Mouse (Mus musculus) embryo, embryonic 9.5 days (tissue): ENCODE results near the gene Tom1l1.

Source experiments
- DNase-seq: peaks from one replicate; pipeline ENCODE4 v3.0.0-alpha.2; 2017; ENCODE audit errors: extremely low spot score

Tom1l1 gene

DNA sequence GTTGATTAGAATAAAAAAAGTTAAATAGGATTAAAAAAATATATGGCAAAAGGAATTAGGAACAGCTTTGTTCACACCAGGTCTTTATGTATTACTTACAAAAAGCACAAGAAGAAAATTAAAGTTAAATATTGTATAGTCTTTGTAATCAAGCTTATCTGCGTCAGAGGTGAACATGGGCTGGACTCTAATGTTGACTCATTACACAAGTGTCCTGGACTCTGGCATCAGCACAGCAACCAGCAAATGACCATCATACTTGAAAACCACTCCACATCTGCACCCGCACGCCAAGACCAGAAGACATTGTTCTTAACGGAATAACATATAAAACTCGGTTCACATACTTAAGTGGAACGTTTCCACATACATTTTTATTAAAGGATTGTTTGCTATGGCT lies 20.8 kb downstream of the Tom1l1 start:
- no peak for DNase-seq

DNA sequence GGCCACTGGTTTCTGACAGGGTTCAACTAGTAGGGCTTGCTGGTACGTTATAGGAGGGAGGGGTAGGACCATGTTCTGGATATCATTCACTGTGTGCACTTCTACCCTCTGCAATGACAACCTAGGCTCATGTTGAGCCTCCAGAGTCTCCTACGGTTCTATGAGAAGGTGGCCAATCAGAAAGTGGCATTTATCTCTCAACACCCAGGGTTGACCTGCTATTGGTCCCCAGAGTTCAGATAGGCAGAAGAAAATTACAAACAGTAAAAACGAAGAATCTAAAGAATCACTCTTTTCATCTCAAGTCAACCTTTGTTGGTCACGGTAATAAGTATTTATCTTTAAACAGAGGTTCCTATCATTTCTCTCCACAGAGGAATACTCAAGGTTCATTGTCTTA lies 21.2 kb downstream of the Tom1l1 start:
- no peak for DNase-seq

DNA sequence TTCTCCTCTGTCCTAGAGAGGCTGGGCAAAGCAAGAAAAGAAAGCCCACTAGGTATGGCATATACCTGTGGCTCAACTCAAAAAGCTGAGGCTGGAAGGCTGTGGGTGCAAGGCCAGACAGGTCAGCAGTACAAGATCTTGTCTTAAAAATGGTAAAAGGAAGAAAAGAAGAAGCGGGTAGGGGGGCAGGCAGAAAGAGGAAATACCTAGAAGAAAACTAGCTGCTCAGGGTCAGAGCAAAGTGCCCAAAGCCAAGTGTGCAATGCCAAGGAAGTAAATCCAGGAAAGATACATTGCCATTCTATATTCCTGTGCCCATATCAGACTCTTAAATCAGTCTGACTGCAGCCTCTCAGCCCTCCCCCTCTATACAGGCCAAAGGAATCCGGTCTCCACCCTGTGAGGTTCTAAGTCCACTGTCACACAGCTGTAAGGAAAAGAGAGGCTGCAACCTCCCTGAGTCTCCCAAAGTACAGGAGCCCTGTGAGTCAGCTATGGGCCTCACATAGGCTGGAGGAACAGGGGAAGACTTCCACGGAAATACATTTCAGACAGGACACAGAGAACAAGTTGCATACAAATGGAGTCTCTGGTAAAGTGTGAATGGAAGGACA lies 21.9 kb downstream of the Tom1l1 start:
- DNase-seq = no peak

DNA sequence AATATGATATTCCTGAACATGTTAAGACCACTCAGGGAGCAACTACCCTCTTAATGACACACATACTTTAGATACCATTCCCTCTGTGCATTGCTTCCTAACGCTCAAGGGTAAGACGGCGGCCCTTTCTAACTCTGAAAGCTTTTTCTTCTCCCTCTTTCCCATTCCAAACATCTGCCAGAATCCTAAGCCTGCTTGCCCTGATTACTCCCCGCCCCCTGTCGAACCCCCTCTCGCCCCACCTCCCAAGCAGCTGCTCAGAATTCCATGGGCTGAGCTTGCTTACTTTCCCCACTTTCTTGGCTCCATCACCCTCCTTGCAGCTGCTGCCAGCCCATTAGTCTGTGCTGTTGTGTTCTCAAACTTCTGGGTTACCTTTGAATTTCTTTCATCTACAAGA lies 23.0 kb downstream of the Tom1l1 start:
- DNase-seq = peak; percentile 45

DNA sequence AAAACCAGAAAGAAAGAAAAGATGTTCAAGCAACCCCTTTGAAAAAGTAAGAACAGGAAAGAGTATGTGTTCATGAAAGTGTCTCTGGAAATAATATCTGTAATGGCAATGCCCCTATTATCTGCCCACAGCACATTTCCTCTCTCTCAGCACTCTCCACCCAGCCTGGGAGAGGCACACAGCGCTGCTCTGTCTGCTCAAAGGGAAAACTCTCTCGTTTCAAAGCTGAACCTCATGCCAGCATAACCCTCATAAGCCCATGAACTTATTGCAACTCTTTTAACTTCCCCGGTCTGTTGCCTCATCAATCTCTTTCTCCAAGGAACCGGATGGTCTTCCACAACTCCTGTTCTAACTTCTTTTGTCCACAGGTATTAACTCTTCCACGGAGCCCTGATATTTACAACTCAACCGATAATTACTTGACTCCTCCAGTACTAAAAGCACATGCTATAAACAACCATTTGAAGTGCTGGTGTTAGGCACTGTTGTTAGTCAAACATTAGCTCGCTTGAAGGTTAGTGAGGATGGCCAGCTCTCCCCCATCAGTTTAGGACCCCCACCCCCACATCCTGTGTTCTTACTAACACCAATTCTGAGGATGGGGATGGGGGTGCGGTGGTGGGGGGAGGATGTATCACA lies 23.7 kb downstream of the Tom1l1 start:
- no peak for DNase-seq

DNA sequence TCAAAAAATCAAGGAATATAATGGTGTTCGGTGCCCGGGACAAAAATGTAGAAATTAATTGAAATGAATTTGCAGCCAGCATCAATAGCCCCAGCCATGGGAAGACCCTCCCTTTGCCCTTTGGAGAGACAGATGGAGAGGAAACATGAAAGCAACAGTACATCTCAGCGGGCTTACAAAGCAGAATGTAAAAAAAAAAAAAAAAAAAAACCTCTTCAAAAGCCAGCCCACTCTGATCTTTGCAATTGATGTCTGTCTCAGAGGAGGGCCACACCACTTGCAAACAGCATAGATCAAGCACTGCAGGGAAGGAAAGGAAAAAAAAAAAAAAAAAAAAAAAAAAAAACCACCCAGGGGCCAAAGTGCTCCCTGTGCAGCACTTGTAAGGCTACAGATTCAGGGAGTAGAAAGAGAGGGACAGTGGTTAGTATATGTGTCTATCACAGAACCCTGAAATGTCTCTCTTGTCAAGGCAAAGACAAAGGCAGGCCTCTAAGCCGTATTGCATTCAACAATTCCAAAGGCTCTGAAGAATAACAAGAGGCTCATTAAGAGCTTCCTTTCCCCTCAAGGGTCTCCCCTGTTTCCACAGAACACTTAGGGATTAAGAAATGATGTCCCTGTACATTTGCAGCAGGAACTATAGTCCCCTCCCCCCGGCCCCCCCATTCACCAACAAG lies 24.4 kb downstream of the Tom1l1 start:
- peak; percentile 31 for DNase-seq

DNA sequence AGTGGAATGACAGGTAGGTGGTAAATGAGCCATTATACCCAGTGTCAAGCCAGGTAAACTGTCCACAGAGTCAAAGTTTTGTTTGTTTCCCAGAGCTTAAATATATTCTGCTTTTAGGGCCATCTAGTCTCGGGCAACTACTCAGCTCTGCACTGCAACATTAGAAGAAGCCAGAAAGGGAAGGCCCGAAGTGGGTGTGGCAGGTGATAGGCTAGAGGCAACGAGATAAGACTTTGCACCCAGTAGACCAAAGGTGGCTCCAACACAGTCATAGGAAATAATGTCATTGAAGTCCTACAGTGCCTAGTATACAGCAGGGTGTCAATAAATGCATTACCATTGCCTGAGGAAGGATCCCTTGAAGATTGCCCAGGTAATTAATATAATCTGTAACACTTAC lies 25.1 kb downstream of the Tom1l1 start:
- DNase-seq = no peak

DNA sequence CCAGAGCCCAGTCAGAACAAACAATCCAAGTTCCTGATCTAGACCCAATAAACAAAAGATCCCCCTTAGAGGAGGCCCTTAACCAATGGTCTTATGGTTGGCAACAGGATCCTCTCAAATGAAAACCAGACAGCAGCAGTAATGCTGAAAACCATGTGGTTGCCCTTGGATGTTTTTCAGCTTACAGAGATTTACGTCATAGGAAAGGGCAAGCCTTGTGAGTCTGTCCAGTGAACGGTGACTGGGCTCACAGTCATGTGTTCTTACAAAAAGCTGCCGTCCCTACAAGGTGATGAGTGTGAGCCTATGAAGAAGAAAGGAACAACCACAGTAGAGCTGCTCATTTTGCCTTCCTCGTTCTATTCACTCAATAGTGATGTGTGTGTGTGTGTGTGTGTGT lies 27.5 kb downstream of the Tom1l1 start:
- no peak for DNase-seq

DNA sequence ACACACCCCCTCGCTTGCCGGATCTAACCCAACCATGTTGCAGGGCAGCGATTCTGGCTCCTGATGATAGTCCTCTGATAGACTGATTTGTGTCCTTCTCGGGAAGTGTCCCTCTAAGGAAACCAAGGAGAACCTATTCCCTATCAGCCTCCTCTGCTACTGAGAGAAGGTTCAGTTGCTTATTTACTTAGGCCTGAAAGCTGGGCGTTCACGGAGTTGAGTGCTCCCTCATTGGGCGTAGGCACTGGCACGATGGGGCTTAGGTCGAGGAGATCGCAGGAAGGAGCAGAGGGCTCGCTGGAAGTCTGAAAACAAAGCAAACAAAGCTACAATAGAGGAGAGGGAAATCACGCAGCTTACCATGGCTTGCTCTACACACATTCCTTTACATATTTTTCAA lies 30.6 kb downstream of the Tom1l1 start:
- no peak for DNase-seq

DNA sequence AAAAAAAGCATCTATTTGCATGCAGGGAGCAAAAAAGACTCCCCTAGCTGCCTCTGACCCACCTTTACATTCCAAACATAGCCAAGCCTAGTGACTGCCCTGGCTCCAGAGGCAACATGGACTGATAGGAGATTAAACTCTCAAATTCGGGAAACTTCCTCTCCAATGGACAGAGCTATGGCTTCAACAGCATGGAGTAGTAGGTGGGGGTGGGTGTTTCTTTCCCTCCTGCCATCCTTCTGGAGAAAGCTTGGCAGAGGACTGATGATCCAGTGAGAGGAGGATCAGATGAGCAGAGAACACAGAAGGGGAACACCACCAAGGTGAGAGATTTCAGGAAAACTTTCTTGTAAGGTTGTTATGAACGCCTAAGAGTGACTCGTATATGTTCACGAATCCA lies 35.6 kb downstream of the Tom1l1 start:
- DNase-seq = no peak

DNA sequence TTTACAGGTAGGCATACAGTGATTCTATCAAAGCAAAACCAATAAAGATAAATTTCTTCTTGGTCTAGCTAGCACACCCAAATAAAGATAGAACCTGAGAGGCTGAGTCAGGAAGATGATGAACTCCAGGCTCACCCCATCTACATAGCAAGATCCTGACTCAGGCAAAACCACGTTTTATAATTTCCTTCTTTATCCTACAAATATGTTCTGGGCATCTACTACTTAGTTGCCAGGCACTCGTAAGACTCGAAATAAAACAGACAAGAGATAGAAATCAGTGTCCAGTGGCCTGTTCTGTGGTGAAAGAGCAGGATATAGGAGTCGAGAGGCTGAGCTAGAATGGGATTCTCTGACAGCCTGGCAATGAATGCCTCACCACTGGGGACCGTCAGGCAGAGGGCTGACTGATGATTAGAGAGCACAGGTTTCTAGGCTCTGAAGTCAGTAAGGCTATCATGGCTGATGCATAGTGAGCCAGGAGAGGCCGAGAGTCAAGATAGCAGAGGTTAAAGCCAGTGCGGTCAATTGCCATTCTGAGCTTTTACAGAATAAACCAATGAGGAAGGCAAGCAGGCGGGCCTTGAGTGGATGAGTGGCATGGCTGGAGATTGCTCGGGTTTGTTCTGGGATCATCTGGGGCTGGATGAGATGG lies 37.8 kb downstream of the Tom1l1 start:
- no peak for DNase-seq

DNA sequence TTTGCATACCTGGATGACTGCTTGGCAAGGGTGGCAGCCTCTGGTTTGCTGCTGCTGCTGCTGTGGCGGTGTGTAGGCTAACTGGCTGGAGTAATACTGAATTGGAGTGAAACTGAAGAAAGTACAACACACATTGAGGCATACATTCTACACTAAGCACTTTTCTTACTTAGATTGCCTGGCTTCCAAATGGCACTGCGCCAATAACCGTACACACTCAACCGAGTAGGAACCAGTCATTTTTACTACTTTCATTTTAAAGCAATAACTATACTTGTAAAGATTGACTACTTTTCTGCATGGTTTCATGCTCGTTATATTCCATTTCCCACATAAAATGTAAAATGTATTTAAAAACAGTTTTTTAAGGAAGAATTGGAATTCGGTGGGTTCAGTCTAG lies 38.4 kb downstream of the Tom1l1 start:
- DNase-seq = no peak

DNA sequence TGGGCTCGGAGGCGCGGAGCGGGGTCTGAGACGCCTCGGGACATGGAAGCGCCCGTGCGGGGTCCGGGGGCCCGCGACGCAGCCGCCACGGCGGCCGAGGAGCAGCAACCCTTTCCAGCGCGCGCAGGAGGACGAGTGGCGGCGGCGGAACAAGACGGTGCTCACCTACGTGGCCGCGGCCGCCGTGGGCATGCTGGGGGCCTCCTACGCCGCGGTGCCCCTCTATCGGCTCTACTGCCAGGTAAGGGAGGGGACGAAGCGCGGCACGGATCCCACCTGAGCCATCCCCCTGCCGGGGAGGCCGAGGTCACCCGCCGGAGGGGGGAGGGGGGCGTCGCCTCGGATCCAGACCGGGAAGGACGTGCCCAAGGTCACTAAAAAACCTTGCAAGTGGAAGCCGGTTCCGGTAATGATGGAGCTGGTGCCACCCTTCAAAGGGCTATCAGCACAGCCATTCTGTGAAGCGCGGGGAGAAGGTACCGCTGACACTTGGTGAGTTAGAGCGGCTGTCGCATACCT lies 49.8 kb downstream of the Tom1l1 start:
- DNase-seq = no peak

DNA sequence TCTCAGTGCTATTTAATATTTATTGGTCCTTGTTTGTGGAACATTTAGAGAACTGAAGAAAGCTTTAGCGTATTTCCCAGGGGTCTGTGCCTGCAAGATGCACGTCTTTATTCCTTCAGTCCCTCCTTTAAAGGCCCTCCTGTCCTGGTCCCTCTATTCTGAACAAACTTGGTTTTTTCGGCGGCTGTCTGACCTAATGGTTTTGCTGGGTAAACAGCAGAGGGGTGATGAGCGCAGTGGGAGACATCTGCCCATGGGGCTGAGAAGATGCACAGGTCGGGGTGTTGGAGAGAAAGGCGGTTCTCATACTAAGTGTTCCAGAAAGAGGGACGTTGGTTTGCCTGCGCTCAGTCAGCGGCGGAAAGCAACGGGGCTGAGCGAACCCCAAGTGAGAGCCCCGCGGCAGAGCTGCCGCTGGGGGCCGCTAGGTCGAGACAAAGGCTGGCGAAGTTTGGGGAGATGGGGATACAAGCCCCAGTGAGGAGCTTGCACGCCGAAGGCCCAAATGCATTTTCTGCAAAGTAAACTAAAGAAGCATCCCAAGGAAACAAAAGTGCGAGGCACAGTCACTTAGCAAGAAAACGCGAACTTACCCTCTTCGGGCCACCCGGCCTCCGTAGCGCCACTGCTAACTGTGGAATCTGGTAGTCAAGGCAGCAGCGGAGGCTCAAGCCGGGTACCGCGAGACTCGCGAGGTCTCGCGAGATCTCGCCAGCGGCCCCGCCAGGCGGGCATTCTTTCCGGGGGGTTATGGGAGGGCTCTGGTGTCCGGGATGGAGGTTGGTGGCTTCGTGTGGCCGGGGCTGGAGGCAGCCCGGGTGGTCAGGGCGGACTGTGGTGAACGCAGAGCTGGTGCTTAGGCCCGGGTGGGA lies 50.5 kb downstream of the Tom1l1 start, which contains the start of the genes Stxbp4 and Cox11:
Gene Stxbp4, minus strand, starts transcription at position 645 of the 872 bp plus-strand sequence.
Gene Cox11, plus strand, starts transcription at position 734 of the 872 bp plus-strand sequence.
- DNase-seq = peak; percentile 95

DNA sequence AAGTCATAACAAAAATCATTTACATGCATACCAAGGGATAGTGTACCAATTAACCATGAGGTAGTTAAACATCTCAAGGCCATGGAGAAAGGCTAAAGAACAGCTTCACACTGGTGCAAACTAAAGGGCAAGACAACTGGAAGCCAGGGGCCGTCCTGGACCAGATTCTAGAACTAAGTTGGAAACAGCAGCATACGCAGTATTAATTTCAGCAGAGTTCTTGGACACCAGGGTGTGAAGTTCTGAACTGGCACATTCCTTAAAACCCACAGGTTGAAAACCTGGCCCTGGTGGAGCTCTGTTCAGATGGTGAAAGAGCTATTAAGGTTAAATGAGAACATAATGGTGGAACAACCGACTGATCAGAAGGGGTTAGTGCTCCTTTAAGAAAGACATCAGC lies 53.5 kb downstream of the Tom1l1 start:
- no peak for DNase-seq

DNA sequence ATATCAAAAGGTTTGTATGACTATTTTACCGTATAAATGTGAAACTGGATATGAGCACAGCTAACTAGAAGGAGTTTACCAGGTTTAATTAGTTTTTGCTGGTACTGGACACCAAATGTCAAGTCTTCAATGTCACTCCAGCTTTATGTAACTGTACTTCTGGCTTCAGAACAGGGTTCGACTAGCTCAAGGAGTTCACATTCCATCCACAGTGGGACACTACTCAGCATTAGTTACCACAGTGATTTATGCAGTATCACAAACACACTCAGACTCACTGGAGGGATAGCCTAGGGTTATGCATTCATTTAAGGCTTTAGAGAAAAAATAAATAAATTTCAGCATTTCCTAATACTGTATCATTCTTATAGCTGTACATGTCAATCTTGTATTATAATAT lies 55.7 kb downstream of the Tom1l1 start:
- no peak for DNase-seq

DNA sequence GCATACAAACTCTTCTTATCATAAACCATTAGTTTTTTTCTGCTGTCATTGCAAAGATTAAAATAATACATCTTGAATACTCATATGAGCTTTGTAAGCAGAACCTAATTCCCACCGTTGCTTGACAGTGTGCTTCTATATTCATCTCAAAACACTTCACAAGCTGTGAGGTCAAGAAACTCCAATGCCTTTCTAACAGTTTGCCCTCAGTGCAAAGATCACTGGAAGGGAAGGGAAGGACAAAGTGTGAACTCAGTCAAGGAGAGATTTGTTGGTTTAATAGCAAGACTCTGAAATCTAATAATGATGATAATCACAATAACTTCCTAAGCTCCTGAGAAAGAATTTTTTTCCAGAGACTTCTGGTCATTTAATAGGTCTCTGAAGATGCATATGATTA lies 60.4 kb downstream of the Tom1l1 start:
- DNase-seq = no peak

DNA sequence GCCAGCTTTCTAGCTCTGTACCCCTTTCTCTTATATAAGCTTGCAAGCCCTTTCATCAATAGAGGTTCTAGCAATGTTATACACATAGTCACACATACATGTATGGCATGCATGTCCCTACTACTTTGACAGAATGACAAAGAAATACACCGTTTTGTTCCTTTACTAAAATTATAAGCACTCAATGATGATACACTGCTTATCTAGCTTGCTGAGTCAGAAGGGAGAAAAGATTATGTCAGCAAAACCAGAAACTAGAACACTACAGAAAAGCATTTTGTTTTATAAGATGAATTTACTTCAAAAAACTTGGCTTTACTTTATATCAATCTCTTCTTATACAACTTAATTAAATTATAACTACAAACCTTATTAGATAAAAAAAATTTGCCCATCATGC lies 63.0 kb downstream of the Tom1l1 start:
- no peak for DNase-seq

DNA sequence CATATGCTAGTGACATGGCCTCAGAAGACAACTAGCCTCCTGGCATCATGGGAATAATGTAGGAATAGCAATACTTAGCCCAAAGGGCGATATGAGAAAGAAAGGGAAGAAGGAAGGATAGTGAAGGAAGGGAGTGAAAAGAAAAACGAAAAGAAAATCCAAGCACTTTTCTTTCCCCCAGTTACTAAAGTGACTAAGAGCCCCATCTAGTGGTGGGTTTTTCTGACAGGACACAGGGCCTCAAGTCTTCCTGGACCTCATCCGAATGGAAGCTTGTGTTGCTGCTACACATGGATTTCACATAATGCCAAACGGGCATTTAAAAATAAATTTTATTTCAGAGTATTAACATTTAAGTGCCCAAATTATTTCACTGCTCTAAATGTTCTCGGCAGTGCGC lies 64.7 kb downstream of the Tom1l1 start:
- DNase-seq = peak; percentile 21

DNA sequence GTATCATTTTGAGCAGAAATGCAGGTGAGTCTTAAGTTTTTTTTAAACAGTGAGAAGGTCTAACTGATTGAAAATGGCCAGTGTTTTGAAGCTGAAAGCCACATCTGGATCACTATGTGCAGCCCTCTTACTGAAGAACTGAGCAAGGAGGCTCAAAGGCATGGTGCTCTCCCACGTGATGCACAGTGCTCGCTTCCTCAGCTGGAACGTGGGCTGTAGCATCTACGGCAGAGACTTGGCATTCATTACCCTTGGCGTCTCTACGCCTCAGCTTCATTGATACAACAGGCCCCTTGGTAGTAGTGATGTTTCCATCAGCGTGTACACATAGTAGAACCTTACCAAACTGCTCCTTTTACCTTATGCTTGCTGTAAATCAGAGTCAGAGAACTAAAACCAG lies 65.7 kb downstream of the Tom1l1 start:
- DNase-seq = no peak

DNA sequence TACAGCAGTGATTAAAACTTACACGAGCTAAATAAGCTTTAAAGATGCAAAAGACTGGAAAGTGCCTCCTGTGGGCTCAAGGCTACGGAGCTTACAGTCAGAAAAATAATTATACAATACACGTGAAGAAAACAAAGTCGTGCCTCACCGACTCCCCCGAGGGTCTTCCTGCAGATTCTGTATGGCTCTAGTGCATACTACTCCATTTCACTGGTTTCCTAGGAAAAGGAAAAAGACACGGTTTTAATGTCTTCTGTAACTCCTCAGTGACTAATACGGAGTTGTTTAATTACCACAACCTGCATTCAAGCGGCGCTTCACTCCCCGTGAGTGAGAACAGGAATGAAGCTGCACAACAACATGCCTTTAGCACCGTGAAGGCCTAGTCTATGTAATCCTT lies 66.1 kb downstream of the Tom1l1 start:
- no peak for DNase-seq

DNA sequence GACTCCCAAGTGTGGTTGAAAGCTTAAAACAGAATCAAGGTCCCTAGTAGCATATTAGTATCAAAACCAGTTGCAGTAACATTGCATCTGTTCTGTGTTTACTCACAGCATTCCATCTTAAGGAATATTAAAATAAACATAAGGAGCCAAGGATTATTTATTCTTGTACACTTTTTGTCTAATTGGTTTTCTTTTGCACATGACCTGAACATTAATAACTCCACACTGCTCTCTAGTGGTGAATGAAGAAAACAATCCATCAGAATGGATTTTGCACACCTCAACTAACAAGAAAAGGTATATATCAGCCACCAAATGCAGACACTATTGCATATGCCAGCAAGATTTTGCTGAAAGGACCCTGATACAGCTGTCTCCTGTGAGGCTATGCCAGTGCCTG lies 71.7 kb downstream of the Tom1l1 start:
- DNase-seq = no peak
